Mouse (Mus musculus): ENCODE data around the gene Pmepa1. TPM values are rescaled to one million over a fixed set of nuclear protein-coding genes. Genes with fewer than 3 reads are reported as not detected.

Gene Pmepa1
- polyA plus RNA-seq, 1 experiment: 38.0 TPM

DNA sequence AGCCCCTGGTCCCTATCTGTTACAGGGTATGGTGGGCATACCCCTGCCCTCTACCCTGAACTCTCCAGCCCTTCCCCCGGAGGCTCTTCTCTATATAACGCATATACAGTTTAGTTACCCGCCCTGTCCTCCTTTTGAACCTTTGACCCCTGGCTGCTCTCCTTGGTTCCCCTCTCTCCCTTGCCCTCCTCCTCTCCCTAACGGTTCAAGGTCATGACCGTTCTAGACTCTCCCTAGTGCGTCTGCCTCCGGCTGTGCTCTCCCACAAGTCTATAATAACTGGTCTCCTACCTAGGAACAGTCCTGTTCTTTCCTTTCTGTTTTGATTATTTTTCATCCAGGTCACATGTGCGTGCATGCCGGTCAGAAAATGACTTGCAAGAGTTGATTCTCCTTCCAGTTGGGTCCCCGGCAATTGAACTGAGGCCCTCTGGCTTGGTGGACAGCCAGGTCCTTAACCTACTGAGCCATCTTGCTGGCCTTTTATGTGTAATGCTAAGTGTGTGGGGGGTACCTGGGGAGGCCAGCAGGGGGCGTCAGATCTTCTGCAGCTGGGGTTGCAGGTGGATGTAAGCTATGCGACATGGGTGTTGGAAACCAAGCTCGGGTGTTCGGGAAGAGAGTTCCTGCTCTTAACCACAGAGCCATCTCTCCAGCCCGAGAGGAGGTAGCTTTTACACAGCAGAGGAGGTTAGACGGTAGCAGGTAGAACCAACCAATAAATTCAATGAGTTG lies 2.7 kb upstream of the Pmepa1 start:
- 77% methylated on average over 16 of the region's 16 CpGs for WGBS
- no peak for DNase-seq (ENCODE audit: low read depth, low spot score)

- 14% methylated on average over 12 of the region's 12 CpGs for WGBS
- no peak for DNase-seq (ENCODE audit: low read depth, low spot score)
Measured at GRCm38 (mm10) chr2:173276859-173277258, 526 bp upstream of the Pmepa1 start.

DNA sequence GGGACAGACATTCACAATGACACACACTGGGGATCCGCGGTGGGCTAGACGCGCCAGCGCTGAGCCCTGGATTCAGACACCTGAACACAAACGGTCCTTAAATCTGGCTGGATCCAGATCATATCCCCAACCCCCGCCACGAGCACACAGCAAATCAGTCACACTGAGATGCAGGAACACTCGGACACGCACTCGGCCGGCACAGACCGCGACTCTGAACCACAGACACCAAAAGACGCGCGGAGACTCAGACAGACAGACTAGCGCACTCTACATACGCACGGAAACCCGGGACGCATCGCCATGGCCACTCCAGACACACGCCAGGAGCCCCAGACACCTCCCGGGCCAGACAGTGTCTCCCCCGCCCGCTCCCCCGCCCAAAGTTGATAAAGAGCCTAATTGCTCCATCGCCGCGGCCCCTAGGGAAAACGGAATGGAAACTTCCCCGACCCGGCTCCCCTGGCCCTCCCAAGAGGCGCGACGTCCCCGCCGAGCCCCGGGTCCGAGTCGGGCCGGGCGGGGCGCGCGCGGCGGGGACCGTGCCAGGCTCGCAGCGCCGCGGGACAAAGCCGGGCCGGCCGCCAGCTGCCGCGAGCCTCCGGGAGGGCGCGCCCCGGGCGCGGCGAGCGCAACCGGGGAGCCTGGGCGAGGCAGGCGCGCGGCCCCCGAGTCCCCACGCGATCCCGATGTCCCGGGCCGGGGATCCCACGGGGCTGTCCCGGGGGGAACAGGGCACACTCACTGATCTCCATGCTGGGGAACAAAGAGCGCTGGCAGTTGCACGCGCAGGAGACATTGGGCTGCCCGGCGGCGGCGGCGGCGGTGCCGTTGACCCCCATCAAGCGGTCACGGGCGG lies 761 bp downstream of the Pmepa1 start:
- WGBS: under 1% methylated on average over 92 of the region's 93 CpGs
- DNase-seq (ENCODE audit: low read depth, low spot score): no peak

DNA sequence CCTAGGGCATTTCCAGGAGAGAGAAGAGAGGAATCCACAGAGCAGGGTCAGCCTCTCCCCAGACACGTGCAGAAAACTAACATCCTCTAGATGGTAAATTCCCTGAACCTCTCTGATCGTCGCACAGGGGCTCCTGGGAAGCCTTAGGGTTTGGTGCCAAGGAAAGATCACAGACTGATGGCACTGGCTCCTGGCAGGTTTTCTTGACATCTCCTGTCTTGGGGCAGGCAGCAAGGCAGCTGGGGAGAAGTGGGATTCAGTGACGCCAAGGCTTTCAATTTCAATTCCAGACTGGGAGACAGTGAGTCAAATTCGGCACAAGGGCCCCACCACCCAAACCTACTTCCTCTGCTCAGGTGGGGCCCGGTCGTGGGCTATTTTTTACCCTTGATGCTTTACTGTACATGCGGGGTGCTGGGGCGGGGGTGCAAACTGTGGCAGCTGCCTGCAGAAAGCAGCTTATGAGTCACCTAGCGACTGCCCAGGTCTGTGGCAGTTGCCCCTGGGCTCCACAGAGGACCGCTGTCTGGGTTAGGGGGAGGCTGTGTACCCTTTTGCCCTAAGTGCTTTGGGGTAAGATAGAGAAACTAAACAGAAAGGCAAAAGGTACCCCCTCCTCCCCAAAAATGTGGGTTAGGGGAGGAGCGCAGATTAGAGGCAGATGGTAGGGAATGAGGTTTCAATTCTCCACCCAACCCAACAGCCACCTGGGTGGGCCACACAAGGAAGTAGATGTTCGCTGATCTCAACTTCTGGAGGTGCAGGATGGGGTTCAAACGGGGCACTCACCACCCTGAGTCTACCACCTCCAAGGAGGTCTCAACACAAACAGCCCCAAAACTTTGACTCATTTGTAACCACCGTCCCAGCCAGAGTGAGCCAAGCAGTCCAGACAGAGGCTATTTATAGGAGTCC lies 1.6 kb downstream of the Pmepa1 start:
- WGBS: 31% methylated on average over 15 of the region's 15 CpGs
- DNase-seq (ENCODE audit: low read depth, low spot score): no peak

- 69% methylated on average over 4 of the region's 4 CpGs for WGBS
- DNase-seq (ENCODE audit: low read depth, low spot score): no peak
Measured at GRCm38 (mm10) chr2:173273885-173274284, 2.4 kb downstream of the Pmepa1 start.

DNA sequence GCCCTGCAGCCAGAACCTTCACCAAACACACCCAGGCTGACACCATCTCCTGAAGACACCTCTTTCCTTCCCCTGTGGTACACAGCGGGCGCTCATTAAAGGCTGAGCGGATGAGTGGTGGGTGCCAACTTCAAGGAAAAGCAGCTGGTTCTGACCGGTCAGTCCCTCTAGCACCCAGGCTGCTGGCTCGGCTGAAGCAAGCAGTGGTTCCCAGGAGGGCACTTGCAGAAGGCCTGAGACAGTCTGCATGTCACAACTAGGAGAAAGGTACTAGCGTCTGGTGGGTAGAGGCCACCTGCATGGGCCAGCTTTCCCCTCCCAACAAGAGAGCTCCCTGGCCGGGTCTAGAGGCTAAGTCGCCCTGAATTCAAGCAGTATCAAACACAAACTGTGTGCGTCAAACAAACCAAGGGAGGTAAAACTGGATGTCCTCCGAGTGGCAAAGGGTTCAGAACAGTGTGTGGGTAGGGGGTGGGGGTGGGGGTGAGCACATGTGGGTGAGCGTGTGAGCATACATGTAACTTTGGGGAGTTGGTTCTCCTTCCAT lies 3.9 kb downstream of the Pmepa1 start:
- 82% methylated on average over 11 of the region's 11 CpGs for WGBS

DNA sequence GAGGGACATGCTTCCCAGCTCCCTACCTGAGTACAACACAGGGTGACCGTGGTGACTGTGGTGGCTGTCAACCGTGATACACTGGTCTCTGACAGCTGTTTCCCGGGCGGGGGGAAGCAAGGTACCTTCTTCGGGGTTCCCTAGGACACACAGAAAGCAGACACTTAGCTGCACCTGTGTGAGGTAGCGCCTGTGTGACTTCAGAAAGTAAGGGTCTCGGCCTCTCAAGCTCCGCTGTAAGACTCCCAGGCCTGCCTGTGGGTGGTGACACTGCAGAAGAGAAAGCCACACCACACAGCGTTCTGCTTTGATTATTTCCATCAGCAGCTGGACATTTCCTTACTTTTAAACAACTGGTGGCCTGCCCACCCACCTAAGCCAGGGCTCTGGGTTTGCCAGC lies 4.8 kb downstream of the Pmepa1 start:
- no peak for DNase-seq (ENCODE audit: low read depth, low spot score)
- WGBS: 83% methylated on average over 9 of the region's 9 CpGs

More for the DNA sequence above, 3.9 kb downstream of the Pmepa1 start:
- no peak for DNase-seq (ENCODE audit: low read depth, low spot score)

- WGBS: 80% methylated on average over 11 of the region's 11 CpGs
- no peak for DNase-seq (ENCODE audit: low read depth, low spot score)
Measured at GRCm38 (mm10) chr2:173270601-173271248, 5.6 kb downstream of the Pmepa1 start.

GRCm38 (mm10) chr2:173270196-173270595 lies 6.1 kb downstream of the Pmepa1 start:
- 71% methylated on average over 9 of the region's 9 CpGs for WGBS
- no peak for DNase-seq (ENCODE audit: low read depth, low spot score)

DNA sequence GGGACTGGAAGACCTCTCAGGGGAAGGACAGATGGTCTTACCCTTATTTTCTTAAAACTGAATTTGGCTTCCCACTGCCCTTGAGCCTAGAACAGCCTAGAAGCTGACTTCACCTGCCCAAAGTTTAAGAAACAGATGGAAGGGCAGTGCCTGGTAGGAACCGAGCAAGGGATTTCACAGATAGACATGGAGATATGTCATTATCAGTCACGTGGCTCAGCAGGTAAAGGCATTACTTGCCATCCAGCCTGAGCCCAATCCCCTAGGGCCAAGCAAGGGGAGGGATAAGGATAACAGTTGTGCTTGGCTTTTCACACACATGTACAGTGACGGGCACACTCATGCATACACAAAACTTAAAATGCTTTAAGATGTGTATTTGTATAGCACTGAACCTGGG lies 8.8 kb downstream of the Pmepa1 start:
- 61% methylated on average over 3 of the region's 3 CpGs for WGBS
- DNase-seq (ENCODE audit: low read depth, low spot score): no peak

DNA sequence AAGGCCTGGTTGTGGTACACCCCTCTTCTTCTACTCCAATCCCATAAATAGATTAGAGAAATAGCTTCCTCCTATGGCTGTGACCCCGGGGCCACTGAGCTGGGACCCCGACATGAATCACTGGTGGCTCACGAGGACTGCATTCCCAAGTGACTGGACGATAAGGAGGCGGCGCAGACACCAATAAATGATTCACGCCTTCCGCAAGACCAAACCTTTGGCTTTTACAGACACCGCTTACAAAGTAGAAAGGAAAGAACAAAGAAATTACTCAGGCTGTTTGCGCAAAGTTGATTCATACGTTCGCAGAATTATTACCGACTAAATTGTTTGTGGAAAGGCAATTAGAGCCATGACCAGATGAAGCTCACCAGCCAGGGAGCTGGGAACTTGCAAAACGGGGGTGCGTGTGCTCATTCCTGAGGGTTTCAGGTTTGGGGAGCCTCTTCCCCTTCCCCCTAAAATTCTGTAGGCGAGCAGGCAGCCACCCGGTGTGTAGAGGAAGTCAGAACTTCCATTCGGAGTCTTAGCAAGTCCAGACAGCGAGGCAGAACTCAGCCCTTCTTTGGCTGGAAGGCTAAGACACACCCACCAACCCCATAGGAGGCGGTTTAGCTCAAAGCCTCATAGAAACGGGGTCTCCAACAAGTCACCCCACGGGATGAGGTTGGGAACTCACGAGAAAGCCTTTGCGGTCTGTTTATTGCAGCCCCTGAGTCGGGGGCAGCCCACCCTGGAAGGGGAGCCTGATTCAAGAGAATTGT lies 9.8 kb downstream of the Pmepa1 start:
- no peak for DNase-seq (ENCODE audit: low read depth, low spot score)
- WGBS: 23% methylated on average over 25 of the region's 25 CpGs

- WGBS: 69% methylated on average over 22 of the region's 22 CpGs
- DNase-seq (ENCODE audit: low read depth, low spot score): no peak
Measured at GRCm38 (mm10) chr2:173265468-173266265, 10.7 kb downstream of the Pmepa1 start.

DNA sequence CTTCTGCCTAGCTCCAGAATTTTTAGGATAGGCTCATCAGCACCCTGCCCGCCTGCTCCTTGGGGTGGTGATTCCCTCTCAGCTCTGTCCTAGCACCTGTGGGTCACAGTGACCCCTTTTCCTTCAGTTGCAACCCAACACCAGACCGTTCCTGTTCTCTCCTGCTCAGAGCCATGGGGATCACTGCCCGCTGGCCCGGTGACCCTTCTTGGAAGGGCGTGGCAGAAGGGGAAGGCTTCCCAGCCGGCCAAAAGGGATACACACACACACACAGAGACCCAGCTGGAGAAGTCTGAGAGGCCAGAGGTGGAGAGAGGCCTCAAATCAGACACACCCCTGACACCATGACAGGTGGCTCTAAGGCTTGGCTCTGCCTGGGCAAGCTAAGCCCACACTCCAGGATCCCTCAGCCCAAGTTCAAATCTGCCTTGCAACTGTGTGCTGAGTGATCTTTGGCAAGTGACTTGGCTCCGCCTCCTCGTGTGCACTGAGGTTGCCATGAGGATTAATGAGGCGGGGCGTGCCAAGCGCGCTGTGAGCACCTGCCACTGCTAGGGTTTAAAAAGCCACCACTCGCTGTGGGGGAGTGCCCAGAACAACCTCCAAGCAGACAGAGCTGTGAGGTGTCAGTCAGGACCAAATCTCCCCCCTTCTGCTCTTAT lies 11.7 kb downstream of the Pmepa1 start:
- WGBS: 26% methylated on average over 13 of the region's 13 CpGs

GRCm38 (mm10) chr2:173263636-173264330 lies 12.6 kb downstream of the Pmepa1 start:
- WGBS: 33% methylated on average over 11 of the region's 11 CpGs
- DNase-seq (ENCODE audit: low read depth, low spot score): no peak

More for the DNA sequence above, 11.7 kb downstream of the Pmepa1 start:
- peak; percentile 62 for DNase-seq (ENCODE audit: low read depth, low spot score)

DNA sequence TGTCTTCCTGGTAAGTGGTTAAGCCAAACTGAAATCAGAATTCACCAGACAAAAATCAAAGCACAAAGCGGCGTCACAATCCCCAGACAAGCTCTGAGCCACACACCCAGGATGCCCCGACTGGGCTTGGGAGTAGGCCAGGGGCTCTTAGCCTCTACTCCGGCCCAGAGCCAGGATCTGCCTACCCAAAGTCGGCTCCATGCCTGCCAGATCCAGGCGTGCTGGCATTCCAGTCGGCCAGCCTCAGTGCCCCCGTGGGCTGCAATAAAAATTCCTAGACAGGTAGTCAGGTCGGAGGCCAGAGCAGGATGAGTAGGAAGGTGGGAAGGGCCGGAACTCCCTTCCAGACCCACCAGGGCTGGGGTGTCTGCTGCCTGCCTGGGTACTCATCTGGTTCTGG lies 14.8 kb downstream of the Pmepa1 start:
- 23% methylated on average over 10 of the region's 10 CpGs for WGBS

GRCm38 (mm10) chr2:173258459-173259091 lies 17.8 kb downstream of the Pmepa1 start:
- 56% methylated on average over 9 of the region's 9 CpGs for WGBS

More for the DNA sequence above, 14.8 kb downstream of the Pmepa1 start:
- DNase-seq (ENCODE audit: low read depth, low spot score): no peak

More at GRCm38 (mm10) chr2:173258459-173259091, 17.8 kb downstream of the Pmepa1 start:
- DNase-seq (ENCODE audit: low read depth, low spot score): no peak
